Mouse (Mus musculus): ENCODE measurements around the gene Naa50. TPM values are rescaled to one million over a fixed set of nuclear protein-coding genes. Genes with fewer than 3 reads are reported as not detected.

Gene Naa50
- total and polyA plus RNA-seq, 3 experiments = 40.1 to 200 (median 122) TPM

DNA sequence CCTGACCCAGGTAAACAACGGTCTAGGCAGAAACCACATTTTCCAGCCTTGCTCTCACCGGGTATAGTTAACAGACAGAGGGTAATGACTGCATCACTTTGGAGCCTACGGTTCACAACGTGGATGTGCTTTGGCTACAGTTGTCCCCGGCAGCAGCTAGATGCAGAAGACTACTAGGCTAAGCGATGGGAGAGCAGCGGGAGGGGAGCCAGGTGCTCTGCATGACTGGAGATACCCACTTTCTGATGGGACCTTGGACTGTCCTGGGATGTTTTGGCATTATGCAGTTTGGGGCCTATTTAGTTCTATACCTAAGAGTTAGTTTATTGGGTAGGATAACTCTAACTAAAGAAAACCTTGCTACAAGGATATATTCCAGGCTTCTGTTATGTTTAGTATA, 40.3 kb upstream of the Naa50 start:
- DNase-seq (ENCODE audit: extremely low read depth) = no peak
- in situ Hi-C loops (cut with MboI; ENCODE audit: low pct_ligation_motif_present, low pct_unique_long_range_greater_than_20kb, low sequenced_read_pairs) = no loop called here
- no peak overlapping the region for H3K4me2 ChIP-seq (ENCODE audit: insufficient read depth, low read depth, poor library complexity, severe bottlenecking)
- no peak overlapping the region for H3K9ac ChIP-seq (ENCODE audit: insufficient read depth, low read depth)
- no peak overlapping the region for H3K27ac ChIP-seq (ENCODE audit: insufficient read depth, low read depth)
- no peak overlapping the region for H3K4me3 ChIP-seq (replicated peaks in 1 of 3; ENCODE audit: low read depth in 2 of 3, low read length in 2 of 3, poor library complexity in 1 of 3)
- no peaks in the 10 kb centered on the region; a peak in 1 of 4 replicates for H3K4me1 ChIP-seq (ENCODE audit: control insufficient read depth in 1 of 2, insufficient read depth in 2 of 2)
- peaks cover 61 to 91% of the 10 kb centered on the region in 2 experiments for H3K36me3 ChIP-seq (replicated peaks in 1 of 2; ENCODE audit: control insufficient read depth in 1 of 2, insufficient read depth in 1 of 2, low read length in 1 of 2)
- dilution Hi-C loops (cut with MboI; ENCODE audit: extremely low pct_ligation_motif_present, extremely low pct_unique_long_range_greater_than_20kb, low sequenced_read_pairs) = no loop called here
- H3K79me2 ChIP-seq (replicated peaks; ENCODE audit: control insufficient read depth, extremely low read depth, insufficient read depth, poor library complexity, severe bottlenecking) = no peaks in the 10 kb centered on the region
- TF ChIP-seq RAD21 (IDR thresholded peaks at IDR 0.05; ENCODE audit: low read depth, low read length) (no peak), POLR2AphosphoS2 (IDR thresholded peaks at IDR 0.05; ENCODE audit: low read depth, low read length) (no peak), POLR2A (IDR thresholded peaks at IDR 0.05; ENCODE audit: low read depth, low read length) (no peak), ZMIZ1 (IDR thresholded peaks at IDR 0.05; ENCODE audit: low read depth, low read length) (no peak), UBTF (IDR thresholded peaks at IDR 0.05; ENCODE audit: low read depth, low read length) (no peak), TBP (conservative IDR thresholded peaks at IDR 0.05; ENCODE audit: low read depth, low read length) (no peak)
- no peaks in the 10 kb centered on the region for H3K9me3 ChIP-seq (replicated peaks; ENCODE audit: low read length)
- H3K27me3 ChIP-seq (replicated peaks) = no peaks in the 10 kb centered on the region

DNA sequence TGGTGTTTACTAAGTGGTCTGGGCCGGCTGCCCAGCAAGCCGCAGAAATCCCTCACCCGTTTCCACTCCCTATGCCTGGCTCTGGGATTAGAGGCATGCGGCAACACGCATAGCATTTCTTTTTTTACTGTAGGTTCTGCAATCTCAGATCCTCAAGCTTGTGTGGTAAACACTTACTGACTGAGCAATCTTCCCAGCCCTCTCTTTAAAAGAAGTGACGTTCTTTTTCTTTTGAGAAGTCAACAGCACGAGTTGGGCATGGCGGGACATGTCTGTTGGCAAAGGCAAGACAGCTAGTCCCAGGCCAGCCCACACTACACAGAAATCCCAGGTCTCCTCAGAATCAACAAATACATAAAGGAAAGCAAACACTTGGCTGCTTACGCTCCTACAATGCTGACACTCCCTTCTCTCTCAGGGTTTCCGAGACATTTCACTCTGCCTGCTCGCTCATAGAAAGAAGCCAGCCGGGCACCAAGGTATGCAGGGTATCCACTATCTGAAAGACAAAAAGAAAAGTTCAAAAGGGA, 38.4 kb upstream of the Naa50 start:
- DNase-seq (ENCODE audit: extremely low read depth) = no peak
- H3K9ac ChIP-seq (ENCODE audit: insufficient read depth, low read depth) = no peak overlapping the region
- in situ Hi-C loops (cut with MboI; ENCODE audit: low pct_ligation_motif_present, low pct_unique_long_range_greater_than_20kb, low sequenced_read_pairs) (no loop called here), dilution Hi-C loops (cut with MboI; ENCODE audit: extremely low pct_ligation_motif_present, extremely low pct_unique_long_range_greater_than_20kb, low sequenced_read_pairs) (no loop called here)
- H3K27ac ChIP-seq (ENCODE audit: insufficient read depth, low read depth) = no peak overlapping the region
- no peaks in the 10 kb centered on the region for H3K79me2 ChIP-seq (replicated peaks; ENCODE audit: control insufficient read depth, extremely low read depth, insufficient read depth, poor library complexity, severe bottlenecking)
- no peaks in the 10 kb centered on the region; a peak in 1 of 4 replicates for H3K4me1 ChIP-seq (ENCODE audit: control insufficient read depth in 1 of 2, insufficient read depth in 2 of 2)
- H3K36me3 ChIP-seq (replicated peaks in 1 of 2; ENCODE audit: control insufficient read depth in 1 of 2, insufficient read depth in 1 of 2, low read length in 1 of 2) = peaks cover 52 to 84% of the 10 kb centered on the region in 2 experiments
- no peaks in the 10 kb centered on the region for H3K9me3 ChIP-seq (replicated peaks; ENCODE audit: low read length)
- TF ChIP-seq JUND (conservative IDR thresholded peaks at IDR 0.05; ENCODE audit: low read depth, low read length) (no peak), NELFE (IDR thresholded peaks at IDR 0.05; ENCODE audit: low read depth, low read length) (no peak), BHLHE40 (IDR thresholded peaks at IDR 0.05; ENCODE audit: low read depth, low read length) (no peak), RCOR1 (conservative IDR thresholded peaks at IDR 0.05; ENCODE audit: low read depth, low read length) (no peak), MAX (IDR thresholded peaks at IDR 0.05; ENCODE audit: low read length) (no peak), KAT2A (IDR thresholded peaks at IDR 0.05; ENCODE audit: insufficient replicate concordance, low read length) (no peak), CHD2 (IDR thresholded peaks at IDR 0.05; ENCODE audit: low read length) (no peak), RAD21 (IDR thresholded peaks at IDR 0.05; ENCODE audit: low read depth, low read length) (no peak), IRF4 (IDR thresholded peaks at IDR 0.05; ENCODE audit: low read depth, low read length) (no peak), JUN (IDR thresholded peaks at IDR 0.05; ENCODE audit: insufficient read depth, low read depth, low read length) (no peak), EP300 (IDR thresholded peaks at IDR 0.05; ENCODE audit: low read length) (no peak), ZMIZ1 (IDR thresholded peaks at IDR 0.05; ENCODE audit: low read depth, low read length) (no peak), ZKSCAN1 (IDR thresholded peaks at IDR 0.05; ENCODE audit: borderline replicate concordance, low read depth, low read length) (no peak), MYC (IDR thresholded peaks at IDR 0.05; ENCODE audit: low read depth, low read length) (no peak), CTCF (conservative IDR thresholded peaks at IDR 0.05 in 1 of 2, IDR thresholded peaks at IDR 0.05 in 1 of 2; ENCODE audit: low read depth in 2 of 2, low read length in 2 of 2) (no peak), USF2 (conservative IDR thresholded peaks at IDR 0.05; ENCODE audit: low read depth, low read length) (no peak), ETS1 (conservative IDR thresholded peaks at IDR 0.05; ENCODE audit: low read depth, low read length) (no peak), MAFK (IDR thresholded peaks at IDR 0.05; ENCODE audit: insufficient replicate concordance, low read length) (no peak), PAX5 (IDR thresholded peaks at IDR 0.05; ENCODE audit: low read length) (no peak)
- no peak overlapping the region for H3K4me3 ChIP-seq (replicated peaks in 1 of 3; ENCODE audit: low read depth in 2 of 3, low read length in 2 of 3, poor library complexity in 1 of 3)
- no peaks in the 10 kb centered on the region for H3K27me3 ChIP-seq (replicated peaks)
- no peak overlapping the region for H3K4me2 ChIP-seq (ENCODE audit: insufficient read depth, low read depth, poor library complexity, severe bottlenecking)

Measured in CH12.LX (cell line).